Mouse (Mus musculus): ENCODE data around the gene Hus1b. TPM values are rescaled to one million over a fixed set of nuclear protein-coding genes. Genes with fewer than 3 reads are reported as not detected.

Hus1b gene
- polyA plus RNA-seq, 1 experiment from 2014 or later: not detected

GRCm38 (mm10) chr13:30902286-30902685 lies 45.3 kb downstream of the Hus1b start:
- H3K27me3 ChIP-seq (replicated peaks): no peaks in the 10 kb centered on the region

GRCm38 (mm10) chr13:30901387-30902041 lies 46.0 kb downstream of the Hus1b start:
- 86% methylated on average over 7 of the region's 7 CpGs for WGBS
- no peak for ATAC-seq (ENCODE audit: extremely low read depth, insufficient number of reproducible peaks, low FRiP score, low TSS enrichment)
- H3K4me3 ChIP-seq: no peak overlapping the region
- no peak overlapping the region for H3K4me2 ChIP-seq
- no peak overlapping the region for H3K9ac ChIP-seq
- no peaks in the 10 kb centered on the region for H3K27me3 ChIP-seq (replicated peaks)
- H3K36me3 ChIP-seq: peaks cover 38% of the 10 kb centered on the region
- H3K4me1 ChIP-seq: no peaks in the 10 kb centered on the region
- no peak overlapping the region for H3K27ac ChIP-seq (replicated peaks)
- no peaks in the 10 kb centered on the region for H3K9me3 ChIP-seq

More at GRCm38 (mm10) chr13:30902286-30902685, 45.3 kb downstream of the Hus1b start:
- Histone ChIP-seq H3K4me2 (no peak overlapping the region), H3K9me3 (no peaks in the 10 kb centered on the region), H3K4me3 (no peak overlapping the region), H3K27ac (replicated peaks) (no peak overlapping the region), H3K4me1 (no peaks in the 10 kb centered on the region), H3K36me3 (peaks cover 38% of the 10 kb centered on the region), H3K9ac (no peak overlapping the region)
- WGBS: 63% methylated on average over 2 of the region's 2 CpGs
- no peak for ATAC-seq (ENCODE audit: extremely low read depth, insufficient number of reproducible peaks, low FRiP score, low TSS enrichment)

Other genes starting within 250 kb of the Hus1b start
- gene Irf4, start 198.5 kb downstream of the Hus1b start, polyA plus RNA-seq (2015; fragmentation: Nextera tagmentation; extraction: Ambion mirVana): 0.05 and 0.18 TPM in 2 replicates
- gene Exoc2, start 26.3 kb upstream of the Hus1b start, polyA plus RNA-seq (2015; fragmentation: Nextera tagmentation; extraction: Ambion mirVana): 20.1 and 20.9 TPM in 2 replicates
- gene Gm5447, start 26.4 kb upstream of the Hus1b start, polyA plus RNA-seq (2015; fragmentation: Nextera tagmentation; extraction: Ambion mirVana): not detected in 2 replicates

Data from heart, embryonic 13.5 days (tissue).